Mouse (Mus musculus) subcutaneous adipose tissue, adult 2 months (tissue): Measurements from ENCODE around the gene Gpr173. TPM values are rescaled to one million over a fixed set of nuclear protein-coding genes. Genes with fewer than 3 reads are reported as not detected.

Experiments
- polyA plus RNA-seq: library from polyadenylated mRNA; depleted of rRNA; stranded (reverse); fragments of >200 nt; gene quantifications from 2 replicates; pipeline ENCODE4 v1.2.3, GENCODE M21; 2012; ENCODE audit warnings: low replicate concordance; rRNA removed

Gpr173 gene
- polyA plus RNA-seq: 2.9 and 9.9 TPM in 2 replicates

GRCm38 (mm10) chrX:152368397-152369273 is at the start of gene Gpr173:
Gpr173 (minus strand) TSS chrX:152368704.

GRCm38 (mm10) chrX:152342358-152342901 is 26.1 kb downstream of the Gpr173 start, which contains the start of gene Tspyl2:
Tspyl2 (minus strand) TSS chrX:152342425.

GRCm38 (mm10) chrX:152326996-152327688 is 41.4 kb downstream of the Gpr173 start, which contains the start of gene Kantr:
Kantr (minus strand) TSS chrX:152327495.

Other genes starting within 250 kb of the Gpr173 start
- gene Iqsec2, start 224.4 kb downstream of the Gpr173 start, polyA plus RNA-seq: 14.9 and 16.6 TPM in 2 replicates
- gene Kdm5c, start 135.7 kb downstream of the Gpr173 start, polyA plus RNA-seq: 43.1 and 83.2 TPM in 2 replicates
- gene Kantr, start 41.2 kb downstream of the Gpr173 start, polyA plus RNA-seq: 5.6 and 7.9 TPM in 2 replicates
- 36.6 and 63.1 TPM in 2 replicates for gene Tspyl2, start 26.3 kb downstream of the Gpr173 start, polyA plus RNA-seq
- gene Cldn34a, start 194.6 kb upstream of the Gpr173 start, polyA plus RNA-seq: not detected in 2 replicates